Mouse (Mus musculus): ENCODE data around the gene Dennd6b.

The Dennd6b gene

DNA sequence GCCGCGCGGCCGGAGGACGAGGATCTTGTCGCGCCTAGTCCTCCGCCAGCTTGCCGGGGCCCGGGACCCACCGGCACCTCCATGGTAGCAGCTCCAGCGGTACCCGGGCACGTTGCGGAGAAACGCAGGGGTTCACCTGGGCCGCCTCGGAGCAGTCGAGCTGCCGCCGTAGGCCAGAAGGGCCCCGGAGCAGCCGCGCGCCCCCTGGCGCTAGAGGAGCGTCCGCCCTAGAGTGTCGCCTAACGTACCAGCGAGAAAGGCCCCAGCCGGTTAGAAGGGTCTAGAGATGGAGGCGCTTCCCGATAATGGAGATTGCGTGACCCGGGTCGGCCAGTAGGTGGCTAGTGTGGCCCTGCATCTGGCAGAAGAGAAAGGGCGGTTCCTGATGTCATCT, at the start of gene Dennd6b:
Dennd6b (minus strand) TSS at position 184 of the 394 bp plus-strand sequence.
- in situ Hi-C loops (cut with MboI, MseI), result no loop called here

DNA sequence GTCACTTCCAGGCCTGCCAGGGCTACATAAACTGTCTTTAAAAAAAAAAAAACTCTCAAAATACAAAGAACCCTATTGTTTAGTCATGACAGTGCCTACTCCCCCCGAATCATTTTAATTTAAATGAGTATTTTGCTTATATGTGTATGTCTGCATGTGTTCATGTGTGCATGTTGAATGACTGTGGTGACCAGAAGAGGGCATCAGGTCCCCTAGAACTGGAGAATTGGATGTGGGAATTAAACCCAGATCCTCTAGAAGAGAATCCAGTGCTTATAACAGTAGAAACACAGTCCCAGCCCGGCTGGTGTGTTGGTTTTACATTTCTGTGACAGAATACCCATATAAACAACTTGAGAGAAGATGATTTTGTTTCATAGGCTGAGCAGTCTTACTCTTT, 44.7 kb upstream of the Dennd6b start:
- in situ Hi-C loops (cut with MboI, MseI), result loop anchor here in 1 of 2 experiments (10.0 to 25.0 kb wide), 2 partner anchors 1404 to 1526 kb away; no protein-coding TSS in a partner anchor

DNA sequence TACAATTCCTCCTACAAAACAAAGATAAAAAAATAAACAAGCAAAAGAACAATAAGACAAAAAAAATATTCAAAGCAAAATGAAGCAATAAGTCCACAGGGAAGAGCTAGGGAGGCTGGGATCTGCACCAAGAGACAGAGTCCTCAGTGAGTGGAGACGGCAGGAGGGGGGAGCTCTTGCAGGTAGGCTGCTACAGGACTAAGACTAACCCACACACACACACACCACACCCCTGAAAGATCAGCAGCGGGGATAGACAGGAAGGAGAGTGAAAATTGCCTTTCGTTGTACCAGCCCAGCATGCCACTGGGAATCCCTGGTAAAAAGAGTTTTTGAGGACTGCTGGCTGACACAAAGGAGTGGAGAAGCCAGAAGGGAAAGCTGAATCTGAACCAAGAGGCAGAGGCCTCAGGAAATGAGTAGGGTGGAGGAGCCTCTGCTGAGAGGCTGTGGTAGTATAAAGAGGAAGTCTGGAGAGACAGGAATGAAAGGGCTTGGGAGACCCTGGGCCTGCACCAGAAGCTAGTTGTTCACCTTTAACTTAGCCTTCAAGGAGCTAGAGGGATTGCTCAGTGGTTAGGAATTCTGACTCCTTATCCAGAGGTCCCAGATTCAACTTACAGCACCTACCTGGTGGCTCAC, 43.6 kb upstream of the Dennd6b start:
- in situ Hi-C loops (cut with MboI, MseI), result loop anchor here in 1 of 2 experiments (10.0 to 25.0 kb wide), 2 partner anchors 1403 to 1525 kb away; no protein-coding TSS in a partner anchor

DNA sequence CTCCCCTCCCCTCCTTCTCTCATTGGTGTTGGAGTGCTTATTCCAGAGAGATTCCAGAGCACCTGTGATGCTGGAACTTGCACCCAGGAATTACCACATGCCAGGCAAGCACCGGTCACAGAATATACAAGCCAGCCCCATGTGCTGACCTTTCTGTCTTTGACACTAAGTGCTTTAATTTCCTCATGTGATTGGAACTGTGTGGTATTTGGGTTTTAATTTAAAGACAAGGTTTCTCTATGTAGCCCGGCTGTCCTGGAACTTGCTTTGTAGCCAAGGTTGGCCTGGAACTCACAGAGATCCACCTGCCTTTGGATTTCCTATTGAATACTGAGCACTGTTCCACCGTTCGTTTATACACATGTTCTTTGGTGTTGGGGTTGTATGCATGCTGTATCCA, 37.8 kb upstream of the Dennd6b start:
- in situ Hi-C loops (cut with MboI, MseI), result loop anchor here in 1 of 2 experiments (25.0 kb wide), 1 partner anchor 1397 kb away; no protein-coding TSS in a partner anchor

DNA sequence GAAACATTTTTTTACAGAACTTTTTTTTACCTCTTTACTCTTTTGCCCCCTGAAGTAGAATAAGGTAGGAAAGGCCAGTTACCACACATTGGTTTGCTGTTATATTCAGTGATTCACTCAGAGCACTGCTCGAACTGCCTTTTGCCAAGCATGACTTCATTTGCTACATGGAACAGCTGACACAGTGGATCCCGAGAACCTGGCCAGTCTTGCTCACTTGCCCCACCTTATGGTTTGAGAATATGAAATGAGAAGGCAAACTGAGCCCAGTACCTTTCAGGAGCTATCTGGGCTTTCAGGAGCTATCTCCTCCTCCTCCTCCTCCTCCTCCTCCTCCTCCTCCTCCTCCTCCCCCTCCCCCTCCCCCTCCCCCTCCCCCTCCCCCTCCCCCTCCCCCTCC, 37.3 kb upstream of the Dennd6b start:
- in situ Hi-C loops (cut with MboI, MseI), result loop anchor here in 1 of 2 experiments (25.0 kb wide), 1 partner anchor 1396 kb away; no protein-coding TSS in a partner anchor

DNA sequence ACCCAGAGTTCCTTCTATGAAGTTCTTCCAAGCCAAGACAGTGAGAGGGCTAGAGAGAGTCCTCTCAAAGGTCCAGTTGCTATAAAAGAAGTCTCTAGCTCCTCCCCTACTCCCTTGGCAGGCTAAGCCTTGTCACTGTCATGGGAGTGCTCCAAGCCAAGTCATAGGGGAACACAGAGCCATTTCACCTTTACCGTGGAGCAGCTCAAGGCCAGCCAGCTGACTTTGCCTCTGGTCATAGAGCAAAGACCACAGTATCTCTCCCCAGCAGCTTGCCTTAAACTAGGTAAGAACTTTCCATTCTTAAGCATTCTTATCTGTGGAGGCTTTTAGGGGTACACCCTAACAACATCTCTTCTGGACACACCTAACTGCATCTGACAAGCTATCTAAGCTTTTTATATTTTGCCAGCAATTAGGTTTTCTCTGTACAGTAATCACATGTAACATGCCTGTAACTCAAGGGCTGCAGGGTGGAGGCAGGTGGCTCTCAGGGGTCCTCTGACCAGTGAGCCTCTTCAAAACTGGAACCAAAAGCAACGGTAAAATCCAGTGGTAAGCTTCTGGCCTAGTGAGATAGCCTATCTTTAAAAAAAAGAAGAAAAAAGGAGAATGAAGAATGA, 19.4 kb upstream of the Dennd6b start:
- in situ Hi-C loops (cut with MboI, MseI), result no loop called here

DNA sequence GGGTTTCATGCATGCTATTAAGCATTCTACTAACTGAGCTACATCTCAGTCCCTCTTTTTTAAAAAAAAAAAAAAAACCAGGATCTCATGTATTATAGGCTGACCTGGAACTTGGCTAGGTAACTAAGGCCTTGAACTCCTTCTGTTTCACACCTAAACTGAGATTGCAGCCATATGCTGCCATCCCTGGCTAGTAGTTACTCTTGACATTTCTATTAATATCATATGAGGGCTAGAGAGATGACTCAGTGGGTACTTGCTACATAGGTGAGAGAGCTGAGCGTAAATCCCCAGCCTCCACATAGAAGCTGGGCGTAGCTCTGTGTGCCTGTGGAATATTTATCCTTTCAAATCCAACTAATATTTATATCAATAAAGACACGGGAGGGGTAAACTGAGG, 18.7 kb upstream of the Dennd6b start:
- in situ Hi-C loops (cut with MboI, MseI), result loop anchor here in 1 of 2 experiments (5.0 kb wide), 1 partner anchor 88 kb away; the partner anchor contains the start of gene Hdac10

DNA sequence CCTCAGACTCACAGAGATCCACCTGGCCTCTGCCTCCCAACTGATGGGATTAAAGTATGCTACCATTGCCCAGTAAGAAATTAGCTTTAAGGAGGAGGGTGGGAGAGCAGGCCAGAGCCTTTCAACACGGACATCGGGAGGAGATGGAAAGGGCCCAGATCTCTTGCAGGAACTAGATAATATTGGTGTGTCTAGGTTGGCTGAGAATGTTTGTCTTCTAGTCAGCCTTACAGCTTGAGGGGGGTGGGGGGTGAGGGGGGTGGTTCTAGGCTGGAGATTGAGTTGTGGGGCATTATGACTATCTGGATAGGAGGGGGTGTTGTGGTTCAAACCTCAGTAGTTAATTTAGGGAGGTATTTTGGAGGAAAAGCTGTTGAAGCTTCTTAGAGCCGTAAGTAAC, 17.2 kb upstream of the Dennd6b start:
- in situ Hi-C loops (cut with MboI, MseI), result loop anchor here in 1 of 2 experiments (5.0 kb wide), 1 partner anchor 86 kb away; the partner anchor contains the start of gene Hdac10

DNA sequence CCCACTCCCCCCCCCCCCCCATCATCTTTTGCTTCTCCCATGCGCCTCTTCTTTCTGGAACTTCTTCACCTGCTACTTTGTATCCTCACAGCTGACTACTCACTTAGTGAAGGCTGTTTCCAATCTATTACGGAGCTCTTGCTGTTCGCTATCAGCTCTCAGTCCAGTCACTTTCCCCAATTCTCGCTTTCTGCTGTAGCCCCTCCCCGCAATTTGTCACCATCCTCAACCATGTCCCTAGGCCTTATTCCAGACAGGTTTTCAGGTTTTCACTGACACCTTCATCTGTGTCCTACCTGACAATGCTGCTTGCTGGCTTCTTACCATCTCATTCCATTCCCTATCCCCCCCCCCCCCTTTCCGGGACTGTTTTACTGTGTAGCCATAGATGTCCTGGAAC, 16.2 kb upstream of the Dennd6b start:
- in situ Hi-C loops (cut with MboI, MseI), result loop anchor here in 1 of 2 experiments (5.0 kb wide), 1 partner anchor 85 kb away; the partner anchor contains the start of gene Hdac10

DNA sequence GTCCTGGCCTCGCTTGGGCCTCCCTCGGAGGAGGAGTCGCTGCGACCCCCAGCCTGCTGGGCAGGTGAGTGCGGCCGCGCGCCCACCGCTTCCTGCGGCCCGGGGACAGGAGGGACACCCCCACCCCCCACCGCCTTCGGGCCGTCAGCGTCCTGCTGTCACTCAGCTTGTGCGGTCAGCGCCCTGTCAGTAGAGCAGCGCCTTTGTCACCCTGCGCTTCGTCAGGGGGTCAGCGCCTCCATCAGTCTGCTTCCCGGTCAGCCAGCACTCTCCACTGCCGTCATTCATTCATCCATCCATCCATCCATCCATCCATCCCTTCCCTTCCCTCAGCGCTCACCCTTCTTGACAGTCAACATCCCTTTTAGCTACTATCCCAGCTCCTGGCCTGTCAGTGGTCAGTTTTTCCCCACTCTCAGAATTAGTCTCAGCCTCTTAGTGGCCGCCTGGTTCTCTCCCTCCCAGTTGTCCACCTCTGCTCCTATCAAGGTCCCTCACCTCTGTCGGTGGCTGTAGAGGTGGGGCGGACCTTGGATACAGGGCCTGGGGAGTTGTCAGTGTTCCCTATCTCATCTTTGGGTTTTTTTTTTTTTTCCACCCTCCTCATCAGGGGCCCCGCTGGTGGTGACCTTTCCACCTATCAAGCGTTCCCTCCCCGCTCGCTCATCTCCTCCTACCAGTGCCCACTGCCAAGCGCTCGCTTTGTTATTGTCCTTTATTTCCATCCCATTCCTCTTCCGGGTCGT, 15.6 kb upstream of the Dennd6b start:
- in situ Hi-C loops (cut with MboI, MseI), result loop anchor here in 1 of 2 experiments (5.0 kb wide), 1 partner anchor 85 kb away; the partner anchor contains the start of gene Hdac10

DNA sequence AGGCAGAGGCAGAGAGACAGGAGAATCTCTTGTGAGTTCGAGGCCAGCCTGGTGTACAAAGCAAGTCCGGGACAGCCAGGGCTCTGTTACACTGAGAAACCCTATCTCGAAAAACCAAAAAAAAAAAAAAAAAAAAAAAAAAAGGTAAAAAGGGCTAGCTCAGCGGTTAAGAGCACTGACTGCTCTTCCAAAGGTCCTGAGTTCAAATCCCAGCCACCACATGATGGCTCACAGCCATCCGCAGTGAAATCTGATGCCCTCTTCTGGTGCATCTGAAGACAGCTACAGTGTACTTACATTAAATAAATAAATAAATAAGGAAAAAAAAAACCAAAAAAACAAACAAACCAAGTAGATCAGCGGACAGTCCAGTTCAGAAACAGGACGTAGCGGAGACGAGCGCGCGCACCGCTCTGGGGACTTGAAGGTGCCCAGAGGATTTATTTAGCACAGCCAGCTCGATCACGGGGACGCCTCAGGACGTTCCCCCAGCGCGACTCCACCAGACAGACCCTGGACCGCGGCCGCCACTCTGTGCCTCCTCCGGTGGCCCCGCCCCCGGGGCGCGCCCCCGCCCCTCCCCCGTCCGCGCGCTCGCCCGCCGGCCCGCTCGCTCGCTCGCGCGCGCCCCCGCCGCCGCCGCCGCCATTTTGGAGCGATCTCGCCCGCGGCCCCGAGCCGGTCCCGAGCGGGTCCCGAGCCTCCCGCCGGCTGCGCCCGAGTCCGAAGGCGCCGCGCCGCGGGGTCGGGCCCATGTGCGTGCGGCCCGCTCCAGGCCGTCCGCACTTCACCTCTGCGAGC, 14.8 kb upstream of the Dennd6b start, which contains the start of gene Ppp6r2:
Ppp6r2 (plus strand) TSS at position 639 of the 801 bp plus-strand sequence.
- in situ Hi-C loops (cut with MboI, MseI), result loop anchor here in 1 of 2 experiments (5.0 kb wide), 1 partner anchor 84 kb away; the partner anchor contains the start of gene Hdac10

DNA sequence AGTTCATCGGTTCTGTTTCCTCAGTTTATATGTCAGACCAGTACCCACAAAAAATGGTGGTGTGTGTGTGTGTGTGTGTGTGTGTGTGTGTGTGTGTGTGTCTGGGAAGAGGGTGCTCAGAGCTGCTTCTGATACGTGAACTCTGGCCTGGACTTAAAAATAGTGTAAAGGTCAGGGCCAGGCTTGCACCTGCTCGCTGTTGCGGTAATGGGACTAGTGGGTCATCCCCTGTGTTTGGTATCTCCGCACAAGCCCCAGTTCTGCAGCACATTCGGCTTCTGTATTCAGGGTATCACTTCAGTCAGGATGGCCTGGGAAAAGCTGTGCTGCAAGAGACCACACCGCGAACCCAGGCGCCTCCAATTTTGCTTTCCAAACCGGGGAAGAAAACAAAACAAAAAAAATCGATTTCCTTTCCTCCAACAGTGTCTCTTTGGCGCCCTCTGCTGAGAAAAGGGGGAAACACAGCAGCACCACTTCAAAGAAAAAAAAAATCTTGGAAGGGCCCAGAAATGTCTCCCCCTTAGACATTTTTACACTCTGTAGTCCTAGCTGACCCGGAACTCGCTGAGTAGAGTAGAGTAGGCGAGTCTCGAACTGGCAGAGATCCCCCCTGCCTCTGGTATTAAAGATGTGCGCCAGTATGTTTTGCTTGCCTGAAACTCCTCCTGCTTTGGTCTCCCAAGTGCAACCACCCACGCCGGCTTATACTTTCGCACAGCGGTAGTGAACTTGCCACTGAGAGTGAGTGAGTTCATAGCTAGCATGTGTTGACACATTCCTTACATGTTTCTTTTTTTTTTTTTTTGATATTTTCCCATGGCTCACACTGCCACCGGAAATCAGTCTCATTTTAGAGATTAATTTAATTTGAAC, 13.8 kb upstream of the Dennd6b start:
- in situ Hi-C loops (cut with MboI, MseI), result loop anchor here in 1 of 2 experiments (5.0 kb wide), 1 partner anchor 83 kb away; the partner anchor contains the start of gene Hdac10

DNA sequence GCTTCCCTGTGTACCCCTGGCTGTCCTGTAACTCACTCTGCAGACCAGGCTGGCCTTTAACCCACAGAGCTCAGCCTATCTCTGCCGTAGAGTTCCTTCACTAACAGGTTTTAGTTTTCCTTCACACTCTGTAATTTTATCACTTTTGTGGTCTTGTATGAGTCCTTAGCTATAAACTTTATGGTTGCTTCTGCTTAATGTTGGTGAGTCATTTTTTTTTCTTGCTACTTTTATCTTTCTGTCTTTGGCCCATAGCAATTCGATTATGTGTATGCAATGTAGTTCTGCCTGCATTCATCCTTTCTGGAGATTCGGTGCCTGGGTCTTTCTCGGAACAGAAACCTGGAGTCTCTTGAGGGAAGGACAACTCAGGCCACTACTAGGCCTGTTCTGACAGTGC, 11.2 kb upstream of the Dennd6b start:
- in situ Hi-C loops (cut with MboI, MseI), result no loop called here

DNA sequence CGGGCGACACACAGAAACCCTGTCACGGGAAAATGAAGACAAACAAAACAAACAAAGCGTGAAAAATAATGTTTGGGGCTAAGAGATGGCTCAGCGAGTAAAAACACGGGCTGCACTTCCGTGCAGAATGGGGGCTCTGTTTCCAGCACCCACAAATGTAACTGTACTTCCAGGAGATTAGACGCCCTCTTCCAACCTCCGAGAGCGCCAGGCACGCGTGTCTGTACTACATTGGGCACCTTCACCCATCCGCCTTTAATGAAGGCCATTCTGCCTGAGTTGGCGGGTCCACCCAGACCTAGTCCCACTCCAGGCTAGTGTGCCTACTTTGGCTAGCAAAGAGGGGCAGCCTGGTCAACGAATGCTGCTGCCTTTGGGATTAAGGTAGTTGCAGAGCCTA, 760 bp upstream of the Dennd6b start:
- in situ Hi-C loops (cut with MboI, MseI), result no loop called here

DNA sequence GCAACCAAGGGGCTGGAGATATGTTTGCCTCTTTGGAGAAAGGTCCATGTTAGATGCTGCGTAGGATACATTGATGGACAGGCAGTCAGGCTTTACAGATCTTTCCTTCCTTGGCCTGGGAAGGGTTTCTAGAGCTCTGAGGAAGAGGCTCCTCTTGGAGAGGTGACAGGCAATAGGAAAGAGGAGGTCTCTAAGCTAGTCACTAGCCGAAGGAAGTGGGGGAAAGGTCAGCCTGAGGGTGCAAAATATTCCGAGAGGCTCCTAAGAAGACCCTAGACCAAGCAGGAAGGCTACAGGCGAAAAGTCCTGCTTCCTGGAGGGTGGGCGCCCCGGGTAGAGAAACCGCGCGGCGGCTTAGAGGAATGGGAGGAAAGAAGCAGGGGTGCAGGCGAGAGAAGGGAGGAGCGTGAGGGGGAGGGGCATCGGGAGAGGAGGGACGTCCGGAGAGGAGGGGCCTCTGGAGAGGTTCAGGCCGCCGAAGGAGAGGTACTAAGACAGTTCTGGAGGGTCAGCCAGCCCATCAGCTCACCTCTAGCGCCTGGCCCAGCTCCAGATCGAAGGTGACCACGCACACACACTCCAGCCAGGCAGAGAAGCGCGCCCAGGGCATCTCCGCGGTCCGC, 495 bp downstream of the Dennd6b start:
- in situ Hi-C loops (cut with MboI, MseI), result no loop called here

DNA sequence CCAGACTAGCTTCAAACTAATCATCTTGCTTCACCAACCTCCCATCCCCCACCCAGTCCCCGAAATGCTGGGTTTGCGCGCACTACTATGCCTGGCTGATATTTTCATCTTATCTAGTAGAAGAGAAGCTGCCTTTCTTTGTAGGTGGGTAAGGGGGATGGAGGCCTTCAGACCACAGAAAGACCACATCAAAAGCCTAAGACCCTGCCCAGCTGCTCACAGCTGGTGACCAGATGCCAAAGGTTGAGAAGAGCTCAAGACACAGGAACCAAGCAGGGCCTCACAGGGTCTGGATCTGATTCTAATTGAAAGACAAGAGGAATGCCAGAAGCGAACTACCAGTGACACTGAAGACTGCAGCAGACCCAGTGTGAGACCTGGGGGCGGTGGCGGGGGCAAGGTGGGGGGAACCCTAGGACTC, 1.0 kb downstream of the Dennd6b start:
- in situ Hi-C loops (cut with MboI, MseI), result no loop called here

DNA sequence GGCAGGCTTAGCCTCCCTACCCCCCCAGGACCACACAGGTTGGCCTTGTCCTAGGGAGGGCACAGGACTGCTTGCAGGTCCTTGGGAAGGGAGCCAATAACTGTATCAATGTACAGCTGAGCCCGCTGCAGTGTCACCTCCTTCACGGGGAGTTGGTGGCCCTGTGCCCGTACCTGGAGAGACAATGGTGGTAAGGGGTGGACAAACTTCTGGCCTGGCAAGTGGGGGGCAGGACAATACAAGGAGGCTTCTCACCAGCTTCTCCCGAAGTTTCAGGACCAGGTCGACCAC, 11.4 kb downstream of the Dennd6b start:
- in situ Hi-C loops (cut with MboI, MseI), result no loop called here

DNA sequence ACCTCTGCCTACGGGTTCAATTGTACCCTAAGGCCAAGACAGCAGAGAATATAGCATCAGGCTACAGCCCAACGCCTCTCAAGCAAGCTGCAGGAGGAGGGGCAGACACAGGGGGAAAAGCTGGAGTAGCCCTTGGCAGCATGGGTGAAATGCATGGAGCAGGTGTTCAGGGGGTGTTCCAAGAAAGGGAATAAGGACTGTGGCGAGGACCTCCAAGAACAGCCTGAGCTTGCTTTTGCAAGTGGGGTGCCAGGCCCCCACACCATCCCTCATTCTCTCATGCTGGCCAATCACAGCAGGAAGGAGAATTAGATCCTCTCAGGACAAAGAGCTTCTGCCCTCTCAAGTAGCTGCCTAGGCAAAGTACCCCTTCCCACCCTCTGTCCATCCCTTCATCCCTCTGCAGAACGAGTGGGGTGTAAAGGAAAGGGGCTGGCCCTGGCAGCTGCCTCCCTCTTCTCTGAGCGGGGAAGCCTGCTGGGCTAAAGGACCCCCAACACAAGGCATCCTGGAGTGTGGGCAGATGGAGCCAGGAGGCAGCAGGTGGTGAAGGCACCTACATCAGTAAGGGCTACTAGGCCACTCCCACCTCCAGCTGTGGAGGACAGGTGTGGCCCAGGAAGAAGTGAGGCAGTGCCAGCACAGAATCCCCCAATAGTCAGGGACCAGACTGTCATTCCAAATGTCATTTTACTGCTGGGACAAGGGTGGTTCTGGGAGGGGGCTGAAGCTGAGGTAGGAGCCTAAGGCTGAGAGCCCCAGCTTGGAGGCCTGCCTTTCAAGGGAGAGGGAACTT, 12.0 kb downstream of the Dennd6b start:
- in situ Hi-C loops (cut with MboI, MseI), result no loop called here

DNA sequence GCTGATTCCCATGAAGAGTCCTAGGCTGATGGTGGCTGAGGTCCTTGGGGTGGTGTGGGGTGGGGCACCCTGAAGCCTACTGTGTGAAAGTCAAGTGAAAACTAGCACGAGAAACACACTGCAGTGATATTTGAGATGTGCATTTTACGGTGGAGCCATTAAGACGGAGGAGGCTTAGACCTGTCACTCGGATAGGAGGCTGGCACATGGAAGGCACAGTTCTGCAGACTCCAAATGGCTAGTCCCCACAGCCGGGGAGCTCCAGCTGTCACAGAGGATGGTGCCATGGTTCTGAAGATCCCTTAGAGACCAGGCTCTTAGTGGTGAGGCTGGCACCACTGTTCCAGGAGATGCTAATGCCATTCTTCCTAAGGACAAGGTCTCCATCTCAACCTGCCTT, 13.5 kb downstream of the Dennd6b start:
- in situ Hi-C loops (cut with MboI, MseI), result no loop called here
